Mouse (Mus musculus): ENCODE results near the gene Krtap3-3. TPM values are rescaled to one million over a fixed set of nuclear protein-coding genes. Genes with fewer than 3 reads are reported as not detected.

Gene Krtap3-3
- polyA plus RNA-seq, 1 experiment from 2014 or later = not detected

- no peaks in the 10 kb centered on the region for H3K4me1 ChIP-seq (replicated peaks; ENCODE audit: control insufficient read depth, insufficient read depth, low read length)
- no peak overlapping the region for H3K4me3 ChIP-seq (ENCODE audit: low read depth, low read length)
- no peaks in the 10 kb centered on the region for H3K9me3 ChIP-seq (ENCODE audit: control insufficient read depth, low read length)
- H3K27ac ChIP-seq (ENCODE audit: low read depth, low read length) = no peak overlapping the region
- no peak overlapping the region for H3K9ac ChIP-seq (ENCODE audit: low read depth, low read length)
- no peaks in the 10 kb centered on the region for H3K27me3 ChIP-seq (replicated peaks; ENCODE audit: control insufficient read depth, insufficient read depth, low read length)
- H3K4me2 ChIP-seq = no peak overlapping the region
- ATAC-seq (replicated peaks; ENCODE audit: low FRiP score) (no peak), DNase-seq (ENCODE audit: low spot score) (no peak)
- WGBS = 60% methylated on average over 4 of the region's 4 CpGs
- no peaks in the 10 kb centered on the region for H3K36me3 ChIP-seq (ENCODE audit: control insufficient read depth, insufficient read depth, low read length)
Measured at GRCm38 (mm10) chr11:99573164-99573563, 22.5 kb upstream of the Krtap3-3 start.

GRCm38 (mm10) chr11:99566530-99566929 lies 15.9 kb upstream of the Krtap3-3 start, which contains the start of gene Krtap3-1:
Gene Krtap3-1 (minus strand): TSS chr11:99566630.
- no peaks in the 10 kb centered on the region for H3K27me3 ChIP-seq (replicated peaks; ENCODE audit: control insufficient read depth, insufficient read depth, low read length)
- no peak for ATAC-seq (replicated peaks; ENCODE audit: low FRiP score)

GRCm38 (mm10) chr11:99562580-99562979 lies 11.9 kb upstream of the Krtap3-3 start:
- ATAC-seq (replicated peaks; ENCODE audit: low FRiP score) = no peak
- Histone ChIP-seq H3K27me3 (replicated peaks; ENCODE audit: control insufficient read depth, insufficient read depth, low read length) (no peaks in the 10 kb centered on the region), H3K9ac (ENCODE audit: low read depth, low read length) (no peak overlapping the region), H3K36me3 (ENCODE audit: control insufficient read depth, insufficient read depth, low read length) (no peaks in the 10 kb centered on the region), H3K4me2 (no peak overlapping the region), H3K27ac (ENCODE audit: low read depth, low read length) (no peak overlapping the region), H3K4me3 (ENCODE audit: low read depth, low read length) (no peak overlapping the region), H3K4me1 (replicated peaks; ENCODE audit: control insufficient read depth, insufficient read depth, low read length) (no peaks in the 10 kb centered on the region), H3K9me3 (ENCODE audit: control insufficient read depth, low read length) (no peaks in the 10 kb centered on the region)
- no peak for DNase-seq (ENCODE audit: low spot score)
- 77% methylated on average over 6 of the region's 6 CpGs for WGBS

More at GRCm38 (mm10) chr11:99566530-99566929, 15.9 kb upstream of the Krtap3-3 start, which contains the start of gene Krtap3-1:
- H3K36me3 ChIP-seq (ENCODE audit: control insufficient read depth, insufficient read depth, low read length) = no peaks in the 10 kb centered on the region
- no peak within 1 kb of the TSS for H3K27ac ChIP-seq (ENCODE audit: low read depth, low read length)
- 87% methylated on average over 7 of the region's 7 CpGs for WGBS
- no peak within 1 kb of the TSS for H3K4me3 ChIP-seq (ENCODE audit: low read depth, low read length)
- no peaks in the 10 kb centered on the region for H3K9me3 ChIP-seq (ENCODE audit: control insufficient read depth, low read length)
- H3K4me2 ChIP-seq = no peak within 1 kb of the TSS
- H3K4me1 ChIP-seq (replicated peaks; ENCODE audit: control insufficient read depth, insufficient read depth, low read length) = no peaks in the 10 kb centered on the region
- DNase-seq (ENCODE audit: low spot score) = no peak
- no peak within 1 kb of the TSS; the same call in 1 of the 2 replicates for H3K9ac ChIP-seq (ENCODE audit: low read depth, low read length)

- H3K4me3 ChIP-seq (ENCODE audit: low read depth, low read length) = no peak within 1 kb of the TSS
- no peak within 1 kb of the TSS for H3K9ac ChIP-seq (ENCODE audit: low read depth, low read length)
- H3K4me2 ChIP-seq = no peak within 1 kb of the TSS
- no peak for ATAC-seq (replicated peaks; ENCODE audit: low FRiP score)
- no peaks in the 10 kb centered on the region for H3K27me3 ChIP-seq (replicated peaks; ENCODE audit: control insufficient read depth, insufficient read depth, low read length)
- DNase-seq (ENCODE audit: low spot score) = no peak
- no peak within 1 kb of the TSS for H3K27ac ChIP-seq (ENCODE audit: low read depth, low read length)
- H3K36me3 ChIP-seq (ENCODE audit: control insufficient read depth, insufficient read depth, low read length) = no peaks in the 10 kb centered on the region
- WGBS = 86% methylated on average over 9 of the region's 9 CpGs
- H3K9me3 ChIP-seq (ENCODE audit: control insufficient read depth, low read length) = no peaks in the 10 kb centered on the region
- H3K4me1 ChIP-seq (replicated peaks; ENCODE audit: control insufficient read depth, insufficient read depth, low read length) = no peaks in the 10 kb centered on the region
Measured at GRCm38 (mm10) chr11:99559366-99559765, 8.7 kb upstream of the Krtap3-3 start, which contains the start of gene Gm11939. Gene Gm11939 (minus strand): TSS chr11:99559466.

GRCm38 (mm10) chr11:99557976-99558745 lies 7.5 kb upstream of the Krtap3-3 start:
- Histone ChIP-seq H3K36me3 (ENCODE audit: control insufficient read depth, insufficient read depth, low read length) (no peaks in the 10 kb centered on the region), H3K27ac (ENCODE audit: low read depth, low read length) (no peak overlapping the region), H3K4me3 (ENCODE audit: low read depth, low read length) (no peak overlapping the region), H3K4me1 (replicated peaks; ENCODE audit: control insufficient read depth, insufficient read depth, low read length) (no peaks in the 10 kb centered on the region), H3K9me3 (ENCODE audit: control insufficient read depth, low read length) (no peaks in the 10 kb centered on the region), H3K4me2 (no peak overlapping the region), H3K9ac (ENCODE audit: low read depth, low read length) (no peak overlapping the region), H3K27me3 (replicated peaks; ENCODE audit: control insufficient read depth, insufficient read depth, low read length) (no peaks in the 10 kb centered on the region)
- ATAC-seq (replicated peaks; ENCODE audit: low FRiP score) (no peak), DNase-seq (ENCODE audit: low spot score) (no peak)
- WGBS = 75% methylated on average over 3 of the region's 3 CpGs

GRCm38 (mm10) chr11:99556753-99557152 lies 6.1 kb upstream of the Krtap3-3 start, which contains the start of gene Krtap3-2:
Gene Krtap3-2 (minus strand): TSS chr11:99556853.
- no peaks in the 10 kb centered on the region for H3K27me3 ChIP-seq (replicated peaks; ENCODE audit: control insufficient read depth, insufficient read depth, low read length)
- H3K36me3 ChIP-seq (ENCODE audit: control insufficient read depth, insufficient read depth, low read length) = no peaks in the 10 kb centered on the region
- WGBS = 84% methylated on average over 2 of the region's 2 CpGs
- H3K4me2 ChIP-seq = no peak within 1 kb of the TSS
- no peaks in the 10 kb centered on the region for H3K4me1 ChIP-seq (replicated peaks; ENCODE audit: control insufficient read depth, insufficient read depth, low read length)
- no peaks in the 10 kb centered on the region for H3K9me3 ChIP-seq (ENCODE audit: control insufficient read depth, low read length)
- H3K4me3 ChIP-seq (ENCODE audit: low read depth, low read length) = no peak within 1 kb of the TSS
- H3K9ac ChIP-seq (ENCODE audit: low read depth, low read length) = no peak within 1 kb of the TSS
- DNase-seq (ENCODE audit: low spot score) (no peak), ATAC-seq (replicated peaks; ENCODE audit: low FRiP score) (no peak)
- H3K27ac ChIP-seq (ENCODE audit: low read depth, low read length) = no peak within 1 kb of the TSS

GRCm38 (mm10) chr11:99556195-99556594 lies 5.5 kb upstream of the Krtap3-3 start:
- H3K9me3 ChIP-seq (ENCODE audit: control insufficient read depth, low read length) = no peaks in the 10 kb centered on the region
- no peaks in the 10 kb centered on the region for H3K36me3 ChIP-seq (ENCODE audit: control insufficient read depth, insufficient read depth, low read length)
- no peak overlapping the region for H3K4me3 ChIP-seq (ENCODE audit: low read depth, low read length)
- H3K4me2 ChIP-seq = no peak overlapping the region
- no peak overlapping the region for H3K9ac ChIP-seq (ENCODE audit: low read depth, low read length)
- ATAC-seq (replicated peaks; ENCODE audit: low FRiP score) = no peak
- WGBS = 66% methylated on average over 2 of the region's 2 CpGs
- H3K27me3 ChIP-seq (replicated peaks; ENCODE audit: control insufficient read depth, insufficient read depth, low read length) = no peaks in the 10 kb centered on the region
- no peaks in the 10 kb centered on the region for H3K4me1 ChIP-seq (replicated peaks; ENCODE audit: control insufficient read depth, insufficient read depth, low read length)
- H3K27ac ChIP-seq (ENCODE audit: low read depth, low read length) = no peak overlapping the region
- no peak for DNase-seq (ENCODE audit: low spot score)

- H3K4me2 ChIP-seq = no peak overlapping the region
- H3K4me1 ChIP-seq (replicated peaks; ENCODE audit: control insufficient read depth, insufficient read depth, low read length) = no peaks in the 10 kb centered on the region
Measured at GRCm38 (mm10) chr11:99547892-99548291, 2.8 kb downstream of the Krtap3-3 start.

GRCm38 (mm10) chr11:99539721-99540120 lies 10.9 kb downstream of the Krtap3-3 start:
- WGBS = 79% methylated on average over 9 of the region's 9 CpGs
- Histone ChIP-seq H3K27me3 (replicated peaks; ENCODE audit: control insufficient read depth, insufficient read depth, low read length) (no peaks in the 10 kb centered on the region), H3K4me2 (no peak overlapping the region), H3K9ac (ENCODE audit: low read depth, low read length) (no peak overlapping the region), H3K4me1 (replicated peaks; ENCODE audit: control insufficient read depth, insufficient read depth, low read length) (no peaks in the 10 kb centered on the region), H3K9me3 (ENCODE audit: control insufficient read depth, low read length) (no peaks in the 10 kb centered on the region), H3K36me3 (ENCODE audit: control insufficient read depth, insufficient read depth, low read length) (no peaks in the 10 kb centered on the region), H3K27ac (ENCODE audit: low read depth, low read length) (no peak overlapping the region), H3K4me3 (ENCODE audit: low read depth, low read length) (no peak overlapping the region)
- no peak for ATAC-seq (replicated peaks; ENCODE audit: low FRiP score)
- DNase-seq (ENCODE audit: low spot score) = no peak

More at GRCm38 (mm10) chr11:99547892-99548291, 2.8 kb downstream of the Krtap3-3 start:
- Histone ChIP-seq H3K9ac (ENCODE audit: low read depth, low read length) (no peak overlapping the region), H3K27ac (ENCODE audit: low read depth, low read length) (no peak overlapping the region), H3K36me3 (ENCODE audit: control insufficient read depth, insufficient read depth, low read length) (no peaks in the 10 kb centered on the region), H3K4me3 (ENCODE audit: low read depth, low read length) (no peak overlapping the region), H3K27me3 (replicated peaks; ENCODE audit: control insufficient read depth, insufficient read depth, low read length) (no peaks in the 10 kb centered on the region), H3K9me3 (ENCODE audit: control insufficient read depth, low read length) (no peaks in the 10 kb centered on the region)
- DNase-seq (ENCODE audit: low spot score) (no peak), ATAC-seq (replicated peaks; ENCODE audit: low FRiP score) (no peak)
